Mouse (Mus musculus) adrenal gland, adult 8-10 months (tissue): Measurements from ENCODE around the gene Paxx. TPM values are rescaled to one million over a fixed set of nuclear protein-coding genes. Genes with fewer than 3 reads are reported as not detected.

Experiments
- DNase-seq: peaks from one replicate; pipeline ENCODE4 v3.0.0; 2022
- total RNA-seq, 4 experiments: library from RNA; stranded (reverse); gene quantifications; 2 replicates each; pipeline ENCODE4 v1.2.4; 2022

Gene Paxx
- total RNA-seq, 4 experiments from 2014 or later: 32.4 to 68.2 (median 43.4) TPM

DNA sequence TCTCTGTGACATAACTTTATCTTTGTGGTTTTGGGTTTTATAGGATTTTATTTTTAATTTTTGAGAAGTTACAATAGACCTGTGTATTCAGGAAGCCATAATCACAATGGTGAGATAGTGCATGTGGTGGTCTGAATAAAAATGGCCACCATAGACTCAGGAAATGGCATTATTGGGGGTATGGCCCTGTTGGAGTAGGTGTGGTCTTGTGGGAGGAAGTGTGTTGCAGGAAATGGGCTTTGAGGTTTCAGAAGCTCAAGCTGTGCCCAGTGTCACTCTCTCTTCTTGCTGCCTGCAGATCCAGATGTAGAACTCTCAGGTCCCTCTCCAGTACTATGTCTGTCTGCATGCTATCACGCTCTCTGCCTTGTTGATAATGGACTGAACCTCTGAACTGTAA is 19.6 kb upstream of the Paxx start:
- no peak for DNase-seq

DNA sequence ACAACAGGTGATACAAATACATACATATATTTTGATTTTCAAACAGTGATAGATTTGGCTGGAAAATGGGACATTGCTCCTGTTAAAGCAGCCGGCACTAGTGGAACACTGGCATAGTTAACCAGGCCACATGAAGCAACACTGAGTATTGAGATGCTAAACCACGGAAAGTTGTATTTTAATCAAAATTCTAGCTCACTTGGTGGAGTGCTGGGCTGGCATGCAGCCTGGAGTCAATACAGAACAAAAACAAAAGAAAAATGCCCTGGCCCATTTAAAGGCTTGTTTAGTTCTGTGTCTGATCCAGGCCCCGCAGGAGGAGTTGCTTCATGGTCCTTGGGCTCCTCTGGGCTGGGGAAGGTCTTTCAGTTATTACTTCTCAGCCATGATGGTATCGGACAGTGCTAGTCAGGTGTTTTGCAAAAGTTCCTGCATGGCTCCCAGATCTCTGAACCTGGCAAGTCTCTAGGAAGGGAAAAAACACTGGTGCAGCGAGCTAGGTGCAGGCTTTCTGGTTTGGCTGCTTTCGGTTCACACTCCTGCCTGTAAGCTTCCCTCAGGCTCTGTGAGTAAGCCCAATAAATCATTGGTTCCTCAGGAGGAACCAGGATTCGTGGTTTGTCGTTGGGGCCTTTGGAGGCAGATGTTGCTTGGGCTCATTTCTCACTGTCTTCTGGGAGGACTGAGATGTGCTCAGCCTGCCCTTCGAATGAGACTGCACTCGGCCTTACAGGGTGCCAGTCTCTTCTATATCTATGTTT is 18.8 kb upstream of the Paxx start:
- no peak for DNase-seq

DNA sequence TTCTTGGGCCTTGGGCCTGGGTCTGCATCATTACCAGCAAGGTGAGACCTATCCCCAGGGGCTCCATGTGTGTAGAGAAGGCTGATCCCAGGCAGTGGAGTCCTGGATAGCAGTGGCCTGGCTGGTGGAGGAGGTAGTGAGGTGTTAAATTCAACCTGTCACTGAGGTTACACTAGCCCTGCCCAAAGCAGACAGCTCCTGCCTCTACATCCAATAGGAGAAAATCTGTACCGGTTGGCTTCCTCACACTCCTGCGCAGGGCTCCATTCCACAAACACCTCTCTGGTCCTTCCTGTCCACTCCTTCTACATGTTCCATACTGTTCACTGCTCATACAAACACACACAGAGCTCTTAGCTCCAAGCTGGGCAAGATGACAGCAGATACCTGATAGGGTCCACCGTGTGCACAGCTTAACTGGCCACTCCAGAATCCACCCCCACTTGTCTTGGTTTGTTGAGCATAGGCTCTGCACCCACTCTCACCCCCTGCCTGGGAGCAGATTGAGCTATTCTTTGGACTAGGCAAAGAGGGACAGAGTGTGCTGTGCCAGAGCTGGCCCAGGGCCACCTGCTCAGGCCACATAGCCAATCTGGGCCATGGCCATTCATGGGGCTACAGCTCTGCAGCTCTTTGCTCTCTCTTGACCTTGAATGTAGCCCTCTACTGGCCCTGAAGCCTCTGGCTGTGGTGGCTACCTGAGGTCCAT is 17.2 kb upstream of the Paxx start:
- peak; percentile 72 for DNase-seq

DNA sequence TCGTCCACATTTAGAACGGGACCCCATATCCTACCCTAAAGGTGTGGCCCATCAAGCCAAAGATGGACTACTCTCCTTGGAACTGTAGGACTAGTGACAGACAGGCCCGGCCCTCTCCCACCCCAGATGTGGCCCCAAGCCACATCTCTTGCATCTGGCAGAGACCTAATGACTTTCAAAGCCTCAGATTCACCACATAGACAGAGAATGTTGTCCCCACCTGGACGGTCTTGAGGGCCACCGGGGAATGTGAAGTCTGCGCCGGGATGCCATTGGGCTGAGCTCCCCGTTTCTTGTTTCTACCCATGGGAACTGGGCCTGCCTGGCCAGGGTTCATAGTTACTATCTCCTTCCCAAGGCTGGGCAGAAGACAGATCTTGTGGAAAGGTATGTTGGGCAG is 16.6 kb upstream of the Paxx start:
- DNase-seq: no peak

DNA sequence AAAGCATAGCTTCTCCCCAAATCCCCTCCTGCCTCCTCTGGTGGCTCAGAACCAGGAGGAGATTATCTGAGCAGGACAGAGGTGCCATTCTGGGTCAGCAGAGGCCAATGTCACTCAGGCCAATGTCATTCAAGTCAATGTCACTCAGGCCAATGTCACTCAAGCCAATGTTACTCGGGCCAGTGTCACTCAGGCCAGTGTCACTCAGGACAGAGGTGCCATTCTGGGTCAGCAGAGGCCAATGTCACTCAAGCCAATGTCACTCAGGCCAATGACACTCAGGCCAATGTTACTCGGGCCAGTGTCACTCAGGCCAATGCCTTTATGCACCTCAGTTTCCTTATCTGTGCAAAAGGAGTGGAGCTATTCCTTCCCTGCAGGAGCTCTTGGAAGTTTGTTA is 11.7 kb upstream of the Paxx start:
- DNase-seq: no peak

DNA sequence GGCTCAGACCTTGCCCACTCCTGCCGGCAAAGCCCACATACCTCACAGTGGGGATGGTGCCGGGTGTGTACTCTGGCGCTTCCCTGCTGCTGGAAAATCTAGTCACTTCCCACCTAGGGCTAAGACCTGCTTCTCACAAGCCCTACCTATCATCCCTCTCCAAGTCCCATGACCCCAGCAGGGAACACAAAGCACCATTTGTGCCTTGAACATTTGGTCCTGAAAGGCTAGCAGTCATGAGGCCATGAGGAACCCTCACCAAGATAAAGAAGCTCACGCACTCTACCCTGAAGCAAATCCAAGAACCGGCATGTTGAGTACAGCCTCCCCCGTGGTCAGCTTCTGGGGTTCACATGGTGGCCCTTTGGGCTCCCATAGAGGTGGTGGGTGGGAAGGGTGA is 9.1 kb upstream of the Paxx start, which contains the start of gene Ptgds:
TSS of gene Ptgds (minus strand) at position 78 of the 400 bp plus-strand sequence.
- no peak for DNase-seq

DNA sequence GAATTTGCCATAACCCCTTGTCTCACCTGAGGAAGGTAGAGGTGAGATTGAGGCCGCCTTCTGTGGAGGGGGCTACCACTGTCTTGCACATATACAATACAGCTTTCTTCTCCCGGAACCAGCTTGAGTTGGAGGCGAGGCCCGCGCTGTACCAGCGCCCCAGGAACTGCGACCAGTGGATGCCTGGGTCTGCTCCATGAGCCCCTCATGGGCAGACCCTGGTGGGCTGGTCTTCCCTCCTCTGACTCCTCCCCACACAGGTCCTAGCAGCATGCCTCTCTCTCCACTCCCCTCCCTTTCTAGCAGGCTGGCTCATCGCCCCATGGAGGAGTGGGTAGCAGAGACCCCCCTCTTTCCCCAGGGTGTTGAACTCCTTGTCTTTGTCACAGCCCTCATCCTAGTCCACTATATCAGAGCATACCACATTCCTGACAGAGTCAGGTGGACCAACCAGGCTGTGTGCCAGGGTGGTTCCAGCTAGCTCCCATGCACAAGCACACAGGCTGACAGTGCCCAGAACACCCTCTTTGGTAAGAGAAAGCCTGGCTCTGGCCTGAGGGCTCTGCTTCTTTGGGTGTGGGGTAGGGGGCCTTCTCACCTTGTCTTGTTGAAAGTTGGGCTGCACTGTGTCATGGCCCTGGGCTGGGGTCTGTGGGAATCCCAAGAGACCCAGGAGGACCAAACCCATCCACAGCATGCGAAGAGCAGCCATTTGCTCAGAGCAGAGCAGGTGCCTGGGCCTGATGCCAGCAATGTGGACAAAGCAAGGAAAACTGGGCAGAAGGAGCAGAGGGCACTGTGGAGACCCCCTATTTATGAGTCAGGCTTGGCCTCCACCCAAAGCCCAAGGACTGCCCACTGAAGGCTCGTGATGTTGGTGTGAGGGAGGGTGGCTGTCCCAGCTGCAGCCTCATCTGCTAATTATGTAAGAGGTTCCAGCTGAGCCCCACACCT is 8.3 kb upstream of the Paxx start:
- DNase-seq: no peak

DNA sequence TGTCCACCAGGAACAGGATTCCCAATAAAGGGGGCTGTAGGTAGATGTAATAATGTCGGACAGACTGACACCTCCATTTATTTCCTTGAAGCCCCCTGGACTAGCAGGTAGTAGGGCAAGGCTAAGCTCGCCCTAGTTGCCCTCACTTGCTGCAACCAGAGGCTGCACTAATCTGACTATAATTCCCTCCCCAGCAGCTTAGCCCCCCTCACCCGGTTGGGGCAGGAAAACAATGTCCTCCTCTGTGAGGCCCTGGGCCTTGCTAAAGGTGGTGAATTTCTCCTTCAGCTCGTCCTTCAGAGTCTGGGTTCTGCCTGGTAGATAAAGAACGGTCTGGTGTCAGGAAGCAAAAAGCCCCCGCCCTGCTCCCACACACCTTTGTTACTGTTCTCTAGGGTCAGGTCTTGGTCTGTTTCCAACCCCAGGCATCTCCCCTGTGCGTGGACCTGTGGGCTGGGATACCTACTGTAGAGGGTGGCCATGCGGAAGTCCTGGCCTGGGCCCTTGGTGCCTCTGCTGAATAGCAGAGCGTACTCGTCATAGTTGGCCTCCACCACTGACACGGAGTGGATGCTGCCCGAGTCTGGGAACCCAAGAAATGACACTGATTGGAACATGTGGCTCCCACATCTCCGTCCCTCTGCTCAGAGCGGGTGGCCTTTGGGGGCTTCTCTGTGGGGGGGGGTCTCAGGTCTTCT is 6.9 kb upstream of the Paxx start:
- no peak for DNase-seq

DNA sequence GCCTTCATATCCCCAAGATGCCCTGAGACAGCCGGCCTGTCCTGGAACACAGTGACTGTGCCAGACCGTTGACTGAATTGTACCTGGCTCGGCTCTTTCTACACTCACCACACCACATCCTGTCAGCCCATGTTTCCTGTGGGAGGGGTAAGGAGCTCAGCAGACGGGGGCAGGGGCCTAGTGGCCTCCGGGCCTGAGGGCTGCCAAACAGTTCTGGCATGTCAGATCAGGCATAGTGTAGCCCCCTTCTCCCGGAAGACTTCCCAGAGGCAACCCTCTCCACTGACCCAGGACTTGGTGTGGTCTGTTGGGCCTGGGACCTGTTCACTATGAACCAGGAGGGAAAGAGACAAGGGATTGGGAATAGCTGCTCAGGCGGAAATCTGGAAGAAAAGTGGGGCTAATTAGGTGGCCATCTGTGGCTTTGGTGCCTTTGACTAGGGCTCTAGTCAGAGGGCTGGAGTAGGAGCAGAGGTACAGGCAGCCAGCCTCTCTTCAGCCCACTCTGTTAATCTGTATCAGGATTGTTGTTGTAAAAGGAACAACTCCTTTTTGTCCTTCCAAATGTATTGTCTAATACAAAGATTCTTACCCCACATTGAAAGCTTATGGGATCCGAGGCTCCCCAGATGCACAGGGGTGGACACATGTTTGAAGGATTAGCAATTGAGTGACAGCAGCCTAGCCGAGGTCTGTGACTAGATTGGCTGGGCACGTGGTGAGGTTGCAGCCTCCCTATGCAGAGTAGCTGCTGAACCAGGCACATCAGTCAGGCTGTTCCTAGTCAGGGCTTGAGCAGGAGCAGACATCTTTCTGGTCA is 5.1 kb upstream of the Paxx start:
- no peak for DNase-seq

DNA sequence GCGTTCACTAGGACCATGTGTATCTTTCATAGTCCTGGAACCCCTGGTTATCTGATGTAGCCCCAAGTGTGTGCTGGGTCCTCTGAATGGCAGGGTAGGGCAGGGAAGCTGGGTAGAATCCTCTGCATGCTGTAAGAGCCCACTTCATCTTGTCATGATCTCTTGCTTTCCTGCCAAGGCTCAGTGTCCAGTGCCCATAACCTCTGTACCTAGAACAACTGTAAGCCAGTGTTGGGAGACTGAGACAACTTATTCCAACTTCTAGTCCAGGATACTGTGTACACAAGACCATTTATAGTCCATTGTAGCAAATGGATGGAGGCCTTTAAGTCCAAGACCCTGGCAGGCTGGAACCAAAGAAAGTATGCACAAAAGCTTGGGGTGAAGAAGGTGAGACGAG is 4.4 kb upstream of the Paxx start:
- DNase-seq: no peak

DNA sequence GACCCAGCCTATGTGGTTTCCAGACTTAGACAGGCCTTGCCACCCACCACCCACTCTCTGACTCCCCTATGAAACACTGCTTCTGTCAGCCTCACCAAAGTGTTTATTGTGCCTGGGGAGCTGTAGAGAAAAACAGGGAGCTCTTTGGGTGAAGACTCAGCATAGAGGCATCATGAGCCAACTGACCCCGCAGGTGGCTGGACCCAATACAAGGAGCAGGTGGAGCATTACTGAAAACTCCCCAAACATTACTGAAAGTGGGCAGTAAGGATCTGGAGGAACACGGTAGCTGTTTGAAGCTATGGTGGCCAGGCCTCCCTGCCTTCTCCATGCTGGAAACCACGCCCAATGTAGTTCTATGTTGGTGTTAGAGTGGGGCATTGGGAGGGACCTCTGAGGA is 2.7 kb upstream of the Paxx start:
- DNase-seq: no peak

DNA sequence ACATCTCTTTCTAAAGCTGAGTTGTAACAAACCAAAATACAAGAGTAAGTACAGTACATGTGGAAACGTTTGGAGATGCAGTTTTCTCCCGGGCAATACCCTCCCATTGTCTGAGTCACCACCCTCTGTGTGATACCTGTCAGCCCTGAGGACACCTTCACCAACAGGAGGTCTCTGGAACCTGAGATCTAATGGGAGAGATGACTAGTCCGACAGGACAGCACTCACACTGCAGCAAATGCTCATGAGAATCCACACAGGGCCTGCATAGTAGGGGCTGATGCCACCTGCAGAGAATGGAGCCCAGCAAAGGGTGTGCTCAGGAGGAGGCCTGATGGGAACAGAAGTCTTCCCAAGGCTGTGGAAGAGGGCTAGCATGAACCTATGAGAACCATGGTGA is 513 bp upstream of the Paxx start:
- no peak for DNase-seq

DNA sequence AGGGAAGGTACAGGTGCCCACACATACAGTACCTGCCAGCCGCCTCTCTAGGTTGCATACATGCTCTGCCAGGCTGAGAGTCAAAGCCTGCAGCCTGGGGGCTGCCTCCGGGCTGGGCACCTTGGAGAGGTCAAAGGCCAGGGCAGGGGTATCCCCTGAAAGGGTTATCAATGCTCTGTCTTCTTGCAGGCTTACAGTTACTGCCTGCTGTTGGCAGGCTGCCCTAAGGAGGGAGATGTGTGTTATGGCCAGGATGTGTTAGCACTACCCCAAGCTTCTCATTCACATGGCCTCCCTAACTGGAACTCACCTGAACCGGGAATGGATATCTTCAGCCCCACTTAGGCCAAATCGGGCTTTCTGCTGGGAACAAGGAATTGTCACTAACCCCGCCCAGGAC is 759 bp downstream of the Paxx start:
- DNase-seq: peak; percentile 39

DNA sequence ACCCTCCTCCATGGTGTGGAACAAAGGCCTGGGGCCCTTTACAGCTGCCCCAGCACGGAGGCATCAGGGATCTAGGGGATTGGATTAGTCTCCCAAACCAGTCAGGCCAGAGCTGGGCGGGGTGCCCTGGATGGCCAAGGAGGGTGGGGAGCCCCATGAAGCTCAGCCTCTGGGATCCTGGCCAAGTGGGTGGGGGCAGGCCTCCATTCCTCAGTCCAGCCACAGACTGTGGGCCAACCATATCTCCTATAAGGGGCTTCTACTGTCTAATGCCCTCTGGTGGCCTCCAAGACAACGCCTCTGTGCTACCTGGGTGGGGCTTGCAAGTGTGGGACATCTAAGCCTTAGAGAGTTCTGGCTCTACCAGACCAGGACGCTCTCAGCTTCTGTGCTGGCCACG is 2.0 kb downstream of the Paxx start:
- no peak for DNase-seq

DNA sequence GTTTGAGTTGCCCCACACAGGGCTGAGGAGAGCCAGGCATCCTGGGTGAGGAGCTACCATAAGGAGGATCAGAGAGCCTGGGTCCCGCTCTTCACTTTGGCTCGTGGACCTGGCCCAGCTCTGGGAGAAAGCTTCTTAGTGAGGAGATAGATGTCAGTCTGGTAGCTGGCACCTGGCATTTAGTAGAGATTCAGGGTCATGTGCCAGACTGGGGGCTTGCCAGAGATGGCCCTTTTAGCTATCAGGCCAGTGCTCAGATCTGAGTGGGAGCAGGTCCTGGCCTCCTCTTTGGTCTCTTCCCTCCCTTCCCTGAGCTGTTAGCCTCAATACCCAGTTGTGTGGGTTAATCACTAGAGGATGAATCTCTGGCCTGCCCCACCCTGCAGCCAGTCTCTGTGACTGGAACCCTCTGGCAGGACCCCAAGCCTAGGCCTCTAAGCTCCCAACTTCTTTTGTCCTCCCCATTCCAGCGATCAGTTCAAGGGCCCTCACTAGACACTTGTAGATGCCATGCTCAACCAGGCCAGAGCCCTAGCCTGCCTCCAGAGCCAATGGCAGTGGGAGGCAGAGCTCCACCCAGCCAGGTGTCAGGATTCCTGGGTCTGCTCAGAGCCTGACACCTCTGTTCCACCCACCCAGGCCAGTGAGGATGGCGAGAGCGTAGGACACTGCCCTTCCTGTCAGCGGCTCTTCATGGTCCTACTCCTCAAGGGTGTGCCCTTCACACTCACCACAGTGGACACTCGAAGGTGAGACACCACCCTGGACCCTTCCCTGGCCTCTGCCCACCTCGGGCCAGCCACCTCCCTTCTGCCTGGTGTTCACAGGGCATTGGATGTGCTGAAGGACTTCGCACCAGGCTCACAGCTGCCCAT is 3.6 kb downstream of the Paxx start:
- no peak for DNase-seq

DNA sequence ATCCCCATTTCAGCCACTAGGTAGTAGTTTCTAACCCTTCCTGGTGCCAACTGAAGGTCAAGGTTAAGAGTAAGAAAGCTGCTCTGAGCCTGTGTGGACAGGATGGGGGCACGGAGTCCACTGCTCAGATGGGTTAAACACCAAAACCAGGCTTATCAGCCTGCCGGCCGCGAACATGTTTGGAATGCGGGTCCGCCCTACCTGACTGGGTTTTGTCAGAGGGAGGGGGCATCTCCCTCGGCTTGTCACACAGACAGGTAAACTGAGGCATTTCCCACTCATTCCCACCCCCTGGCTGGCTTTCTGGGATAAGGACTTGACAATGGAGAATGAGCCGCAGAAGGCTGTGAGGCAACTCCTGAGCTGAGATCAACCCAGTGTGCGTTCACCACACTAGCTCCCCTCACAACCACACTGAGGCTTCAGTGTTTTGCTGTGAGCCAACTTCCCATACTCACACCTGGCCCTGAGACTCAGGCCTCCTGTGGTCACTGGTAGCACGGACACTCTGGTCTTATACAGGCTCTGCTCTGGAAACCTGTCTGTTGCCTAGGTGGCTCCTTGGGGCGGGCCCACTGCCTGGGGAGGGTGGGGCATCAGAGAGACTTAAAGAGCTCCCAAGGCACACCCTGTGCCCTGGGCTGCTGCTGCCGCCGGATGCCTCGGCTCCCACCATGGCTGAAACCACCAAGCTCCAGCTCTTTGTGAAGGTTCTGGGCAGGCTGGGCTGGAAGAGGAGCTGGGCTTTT is 4.5 kb downstream of the Paxx start, which contains the start of gene Clic3:
TSS of gene Clic3 (plus strand) at position 634 of the 749 bp plus-strand sequence.
- no peak for DNase-seq

DNA sequence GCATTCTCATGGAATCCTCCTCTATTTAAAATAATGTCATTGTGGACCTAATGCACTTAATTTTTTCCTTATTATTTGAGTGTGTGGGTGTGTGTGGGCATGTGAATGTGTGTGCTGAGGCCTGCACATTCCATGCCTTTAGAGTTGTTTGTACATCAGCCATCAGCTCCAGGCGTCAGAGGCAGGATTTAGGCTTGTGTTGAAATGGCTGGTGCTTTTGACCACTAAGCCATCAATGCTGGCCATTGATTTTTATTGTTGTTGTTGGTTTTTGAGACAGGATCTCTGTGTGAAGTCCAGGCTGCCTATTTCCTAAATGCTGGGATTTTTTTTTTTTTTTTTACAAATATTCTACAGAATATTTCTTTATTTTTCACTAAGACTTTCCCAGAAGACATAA is 7.9 kb downstream of the Paxx start:
- no peak for DNase-seq

DNA sequence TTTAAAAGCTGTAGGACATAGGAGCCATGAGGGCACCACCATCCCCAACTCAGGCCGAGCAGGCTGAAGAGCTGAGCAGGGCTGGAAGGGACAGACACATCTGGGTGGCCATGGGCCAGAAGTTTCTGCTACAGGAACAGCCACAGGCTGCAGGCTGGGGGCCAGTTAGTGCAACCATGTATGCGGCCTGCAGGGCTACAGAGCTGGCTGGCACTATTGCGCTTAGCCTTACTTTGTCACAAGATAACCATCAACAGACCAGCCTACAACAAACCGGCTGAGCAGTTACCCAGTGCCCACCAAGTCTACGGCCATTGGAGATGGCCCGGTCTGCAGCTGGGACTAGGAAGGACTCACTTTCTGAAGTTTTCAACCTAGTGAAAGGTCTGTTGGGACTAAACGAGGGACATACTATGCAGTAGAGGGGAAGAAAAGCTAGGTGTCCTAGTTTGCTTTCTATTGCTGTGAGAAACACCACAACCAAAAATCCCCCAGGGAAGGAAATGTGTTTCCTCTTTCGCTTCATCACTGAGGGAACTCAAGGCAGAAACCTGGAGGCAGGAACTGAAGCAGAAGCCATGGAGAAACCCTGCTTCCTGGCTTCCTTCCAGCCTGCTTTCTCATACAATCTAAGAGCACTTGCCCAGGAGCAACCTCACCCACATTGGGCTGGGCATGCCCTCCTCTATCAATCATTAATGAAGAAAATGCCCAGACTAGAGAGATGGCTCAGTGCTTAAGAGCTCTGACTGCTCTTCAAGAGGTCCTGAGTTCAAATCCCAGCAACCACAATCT is 9.8 kb downstream of the Paxx start:
- no peak for DNase-seq

DNA sequence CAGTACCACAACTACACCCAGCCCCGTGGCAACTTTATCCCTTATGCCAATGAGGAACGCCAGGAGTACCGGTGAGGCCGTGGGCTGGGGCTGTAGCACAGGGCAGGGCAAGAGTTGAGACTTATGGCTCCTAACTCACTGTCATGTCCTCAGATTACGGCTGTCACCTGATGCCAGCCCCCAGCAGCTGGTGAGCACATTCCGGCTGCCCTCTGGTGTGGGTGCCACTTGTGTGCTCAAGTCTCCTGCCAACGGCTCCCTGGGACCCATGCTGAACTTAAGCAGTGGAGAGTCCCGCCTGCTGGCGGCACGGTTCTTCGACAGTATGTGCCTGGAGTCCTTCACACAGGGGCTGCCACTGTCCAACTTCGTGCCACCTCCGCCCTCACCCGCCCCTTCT is 18.2 kb downstream of the Paxx start:
- no peak for DNase-seq
